Mouse (Mus musculus) hindbrain, embryonic 16.5 days (tissue): ENCODE data around the gene Slc16a4. TPM values are rescaled to one million over a fixed set of nuclear protein-coding genes. Genes with fewer than 3 reads are reported as not detected.
A peak's percentile ranks its signal among the peaks of the same experiment; 100 is the strongest.

Experiments used
- ATAC-seq: fragments of 200-750 bp; cut with Nextera tagmentation; 2 replicates; pipeline ENCODE4 v1.8.0; 2017; ENCODE audit warnings: moderate TSS enrichment, moderate library complexity
- H3K27ac ChIP-seq: fragments of 300-500 bp; sonication (generic); 2 replicates; pipeline ENCODE4 v1.5.1; 2014; ENCODE audit warnings: low read depth, mild to moderate bottlenecking, control low read depth, low read length, moderate library complexity
- H3K27me3 ChIP-seq: fragments of 300-500 bp; sonication (generic); replicated peaks from 2 replicates; pipeline ENCODE4 v1.6.1; 2014; ENCODE audit warnings: low read length; ENCODE audit not compliant: control insufficient read depth, insufficient read depth
- H3K36me3 ChIP-seq: fragments of 300-500 bp; sonication (generic); 2 replicates; pipeline ENCODE4 v1.6.1; 2014; ENCODE audit warnings: mild to moderate bottlenecking, low read length, moderate library complexity, mixed read lengths; ENCODE audit not compliant: control insufficient read depth, insufficient read depth
- H3K4me1 ChIP-seq: fragments of 300-500 bp; sonication (generic); 2 replicates; pipeline ENCODE4 v1.6.1; 2014; ENCODE audit warnings: low read depth, low read length; ENCODE audit not compliant: control insufficient read depth, insufficient read depth
- H3K4me2 ChIP-seq: fragments of 300-500 bp; sonication (generic); 2 replicates; pipeline ENCODE4 v1.6.1; 2014; ENCODE audit warnings: mild to moderate bottlenecking, low read length, control low read depth, moderate library complexity
- H3K4me3 ChIP-seq: fragments of 300-500 bp; sonication (generic); 2 replicates; pipeline ENCODE4 v1.5.1; 2014; ENCODE audit warnings: mild to moderate bottlenecking, low read length, control low read depth, moderate library complexity
- H3K9ac ChIP-seq: fragments of 300-500 bp; sonication (generic); 2 replicates; pipeline ENCODE4 v1.6.1; 2014; ENCODE audit warnings: low read depth, mild to moderate bottlenecking, control low read depth, low read length, moderate library complexity
- H3K9me3 ChIP-seq: fragments of 300-500 bp; sonication (generic); 2 replicates; pipeline ENCODE4 v1.6.1; 2014; ENCODE audit warnings: mild to moderate bottlenecking, low read length, moderate library complexity; ENCODE audit not compliant: control insufficient read depth
- WGBS: fragments of 180-500 bp; shearing (Covaris S2); extraction: QIAGEN DNeasy Blood & Tissue Kit; methylation state at CpG from one replicate; pipeline ENCODE4 v1.1.7; 2014; 5-methylcytosine and 5-hydroxymethylcytosine counted together
- polyA plus RNA-seq: library from polyadenylated mRNA; unstranded; fragments of >200 nt; fragmentation: Nextera tagmentation; extraction: Ambion mirVana; gene quantifications from 2 replicates; pipeline ENCODE4 v1.2.1, GENCODE M21; 2015

The Slc16a4 gene
- polyA plus RNA-seq, 1 experiment from 2014 or later, result 3.1 TPM

GRCm38 (mm10) chr3:107257924-107258323 lies 33.1 kb upstream of the Slc16a4 start:
- H3K36me3 ChIP-seq, result no peaks in the 10 kb centered on the region
- no peak for ATAC-seq
- no peak overlapping the region for H3K4me3 ChIP-seq
- 47% methylated on average over 5 of the region's 5 CpGs for WGBS
- H3K27ac ChIP-seq, result no peak overlapping the region
- no peaks in the 10 kb centered on the region for H3K9me3 ChIP-seq
- H3K4me2 ChIP-seq, result no peak overlapping the region
- H3K4me1 ChIP-seq, result peaks cover 7% of the 10 kb centered on the region
- H3K9ac ChIP-seq, result no peak overlapping the region
- H3K27me3 ChIP-seq, result no peaks in the 10 kb centered on the region

GRCm38 (mm10) chr3:107260956-107261850 lies 29.8 kb upstream of the Slc16a4 start:
- 36% methylated on average over 8 of the region's 8 CpGs for WGBS
- Histone ChIP-seq H3K4me2 (no peak overlapping the region), H3K9me3 (no peaks in the 10 kb centered on the region), H3K36me3 (no peaks in the 10 kb centered on the region), H3K27ac (no peak overlapping the region), H3K4me3 (no peak overlapping the region), H3K27me3 (no peaks in the 10 kb centered on the region), H3K9ac (no peak overlapping the region), H3K4me1 (peaks cover 7% of the 10 kb centered on the region)
- peak; percentile 55 for ATAC-seq

GRCm38 (mm10) chr3:107261851-107262165 lies 29.2 kb upstream of the Slc16a4 start:
- no peak overlapping the region for H3K27ac ChIP-seq
- no peaks in the 10 kb centered on the region for H3K27me3 ChIP-seq
- H3K9me3 ChIP-seq, result no peaks in the 10 kb centered on the region
- no peak overlapping the region for H3K4me2 ChIP-seq
- 29% methylated on average over 7 of the region's 7 CpGs for WGBS
- ATAC-seq, result peak; percentile 46
- no peaks in the 10 kb centered on the region for H3K36me3 ChIP-seq
- H3K9ac ChIP-seq, result no peak overlapping the region
- H3K4me1 ChIP-seq, result peaks cover 7% of the 10 kb centered on the region
- no peak overlapping the region for H3K4me3 ChIP-seq

- Histone ChIP-seq H3K9me3 (no peaks in the 10 kb centered on the region), H3K4me2 (no peak overlapping the region), H3K4me3 (no peak overlapping the region), H3K9ac (no peak overlapping the region), H3K4me1 (no peaks in the 10 kb centered on the region), H3K36me3 (no peaks in the 10 kb centered on the region), H3K27ac (no peak overlapping the region), H3K27me3 (no peaks in the 10 kb centered on the region)
- WGBS, result 75% methylated on average over 2 of the region's 2 CpGs
- no peak for ATAC-seq
These were observed 24.1 kb upstream of the Slc16a4 start for GRCm38 (mm10) chr3:107266814-107267345.

GRCm38 (mm10) chr3:107272433-107272832 lies 18.6 kb upstream of the Slc16a4 start:
- Histone ChIP-seq H3K36me3 (no peaks in the 10 kb centered on the region), H3K27me3 (0 out of 2 replicates have a peak, but pooled peaks cover 2% of the 10 kb centered on the region), H3K4me3 (no peak overlapping the region), H3K4me2 (no peak overlapping the region), H3K9me3 (no peaks in the 10 kb centered on the region), H3K4me1 (no peaks in the 10 kb centered on the region), H3K27ac (no peak overlapping the region), H3K9ac (no peak overlapping the region)
- 83% methylated on average over 3 of the region's 3 CpGs for WGBS
- ATAC-seq, result no peak

GRCm38 (mm10) chr3:107273820-107274219 lies 17.2 kb upstream of the Slc16a4 start:
- Histone ChIP-seq H3K4me2 (no peak overlapping the region), H3K27ac (no peak overlapping the region), H3K9ac (no peak overlapping the region), H3K4me1 (no peaks in the 10 kb centered on the region; the same call in 1 of the 2 replicates), H3K27me3 (0 out of 2 replicates have a peak, but pooled peaks cover 2% of the 10 kb centered on the region), H3K36me3 (no peaks in the 10 kb centered on the region), H3K4me3 (no peak overlapping the region), H3K9me3 (no peaks in the 10 kb centered on the region)
- ATAC-seq, result peak; percentile 85
- WGBS, result 18% methylated on average over 3 of the region's 3 CpGs

- ATAC-seq, result no peak
- 68% methylated on average over 5 of the region's 5 CpGs for WGBS
These were observed 15.7 kb upstream of the Slc16a4 start for GRCm38 (mm10) chr3:107275351-107275750.

GRCm38 (mm10) chr3:107275996-107276395 lies 15.0 kb upstream of the Slc16a4 start:
- WGBS, result 61% methylated on average over 4 of the region's 4 CpGs
- ATAC-seq, result no peak
- no peaks in the 10 kb centered on the region for H3K9me3 ChIP-seq
- H3K4me2 ChIP-seq, result no peak overlapping the region
- peaks cover 11% of the 10 kb centered on the region for H3K4me1 ChIP-seq
- H3K27ac ChIP-seq, result no peak overlapping the region
- H3K4me3 ChIP-seq, result no peak overlapping the region
- no peak overlapping the region for H3K9ac ChIP-seq
- 0 out of 2 replicates have a peak, but pooled peaks cover 2% of the 10 kb centered on the region for H3K27me3 ChIP-seq
- H3K36me3 ChIP-seq, result no peaks in the 10 kb centered on the region

More at GRCm38 (mm10) chr3:107275351-107275750, 15.7 kb upstream of the Slc16a4 start:
- H3K9me3 ChIP-seq, result no peaks in the 10 kb centered on the region
- no peak overlapping the region for H3K4me3 ChIP-seq
- H3K27ac ChIP-seq, result no peak overlapping the region
- no peak overlapping the region for H3K4me2 ChIP-seq
- 0 out of 2 replicates have a peak, but pooled peaks cover 2% of the 10 kb centered on the region for H3K27me3 ChIP-seq
- H3K9ac ChIP-seq, result no peak overlapping the region
- peaks cover 11% of the 10 kb centered on the region for H3K4me1 ChIP-seq
- H3K36me3 ChIP-seq, result no peaks in the 10 kb centered on the region

- 90% methylated on average over 3 of the region's 3 CpGs for WGBS
- no peak overlapping the region for H3K27ac ChIP-seq
- no peaks in the 10 kb centered on the region for H3K36me3 ChIP-seq
- peaks cover 11% of the 10 kb centered on the region for H3K4me1 ChIP-seq
- H3K4me2 ChIP-seq, result no peak overlapping the region
- no peaks in the 10 kb centered on the region for H3K9me3 ChIP-seq
- H3K4me3 ChIP-seq, result no peak overlapping the region
- no peak overlapping the region for H3K9ac ChIP-seq
- ATAC-seq, result no peak
- 0 out of 2 replicates have a peak, but pooled peaks cover 2% of the 10 kb centered on the region for H3K27me3 ChIP-seq
These were observed 14.4 kb upstream of the Slc16a4 start for GRCm38 (mm10) chr3:107276626-107277025.
